Mouse (Mus musculus): Measurements from ENCODE around the gene Flna. TPM values are rescaled to one million over a fixed set of nuclear protein-coding genes. Genes with fewer than 3 reads are reported as not detected.

Flna gene
- polyA plus RNA-seq, 1 experiment = 356 TPM

GRCm38 (mm10) chrX:74281041-74281731 lies 31.6 kb upstream of the Flna start:
- WGBS = 8% methylated on average over 14 of the region's 14 CpGs
- H3K27ac ChIP-seq (ENCODE audit: control insufficient read depth, insufficient read depth, low read depth, low read length, poor library complexity) = peak overlapping the region; percentile 77
- no peaks in the 10 kb centered on the region; the same call in none of the 2 replicates for H3K4me1 ChIP-seq (ENCODE audit: control insufficient read depth, insufficient read depth, low read length)
- TF ChIP-seq POLR2A (IDR thresholded peaks at IDR 0.05; ENCODE audit: borderline replicate concordance, control insufficient read depth, low read depth, low read length) (no peak), CTCF (IDR thresholded peaks at IDR 0.05; ENCODE audit: control insufficient read depth, insufficient read depth, low read length) (no peak)
- H3K4me3 ChIP-seq (replicated peaks; ENCODE audit: control insufficient read depth, low read depth, low read length) = peak overlapping the region; percentile 80

GRCm38 (mm10) chrX:74277916-74278315 lies 28.3 kb upstream of the Flna start:
- H3K27ac ChIP-seq (ENCODE audit: control insufficient read depth, insufficient read depth, low read depth, low read length, poor library complexity) = no peak overlapping the region
- H3K4me1 ChIP-seq (ENCODE audit: control insufficient read depth, insufficient read depth, low read length) = no peaks in the 10 kb centered on the region; the same call in 1 of the 2 replicates
- TF ChIP-seq POLR2A (IDR thresholded peaks at IDR 0.05; ENCODE audit: borderline replicate concordance, control insufficient read depth, low read depth, low read length) = no peak
- WGBS = 38% methylated on average over 8 of the region's 8 CpGs
- no peak overlapping the region for H3K4me3 ChIP-seq (replicated peaks; ENCODE audit: control insufficient read depth, low read depth, low read length)

DNA sequence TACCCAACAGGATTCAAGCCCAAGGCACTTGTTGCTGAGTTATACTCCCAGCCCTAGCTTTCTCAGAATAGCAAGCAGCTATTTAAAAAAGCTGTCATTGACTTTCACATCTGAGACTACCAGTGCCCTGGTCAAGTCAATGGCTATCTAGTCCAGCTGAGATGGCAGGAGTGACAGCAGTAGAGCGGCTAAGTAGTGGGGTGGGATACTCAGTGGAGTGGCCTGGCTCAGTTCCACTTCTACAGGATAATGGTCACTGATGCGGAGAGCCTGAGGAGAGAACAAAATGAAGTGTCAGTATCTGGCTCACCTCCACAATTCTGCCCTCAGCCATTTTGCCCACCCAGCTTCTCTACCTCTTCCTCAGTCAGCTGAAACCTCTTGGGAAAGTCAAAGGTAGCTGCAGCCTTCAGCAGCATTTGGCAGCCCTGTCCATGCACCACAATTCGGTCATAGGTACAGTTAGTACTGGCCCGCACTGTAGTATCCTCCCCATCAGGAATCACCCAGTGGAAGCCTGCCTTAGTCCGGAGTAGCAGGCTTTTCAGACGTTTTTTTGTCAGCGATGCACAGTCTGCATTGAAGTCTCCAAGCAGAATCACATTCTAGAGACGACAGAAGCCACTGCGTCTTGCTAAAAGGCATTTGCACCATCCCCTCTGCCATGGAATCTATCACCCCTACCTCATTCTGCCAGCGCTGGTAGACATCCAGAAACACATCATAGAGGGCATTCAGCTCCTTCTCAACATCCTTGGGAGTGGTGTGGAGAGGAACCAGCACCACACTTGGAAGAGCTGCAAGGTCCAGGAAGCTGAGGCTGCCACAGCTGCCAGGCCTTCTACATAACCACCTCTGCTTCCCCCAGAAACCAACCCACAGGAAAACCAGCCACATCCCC lies 24.1 kb upstream of the Flna start:
- no peaks in the 10 kb centered on the region; the same call in 1 of the 2 replicates for H3K4me1 ChIP-seq (ENCODE audit: control insufficient read depth, insufficient read depth, low read length)
- H3K27ac ChIP-seq (ENCODE audit: control insufficient read depth, insufficient read depth, low read depth, low read length, poor library complexity) = no peak overlapping the region
- no peak overlapping the region for H3K4me3 ChIP-seq (replicated peaks; ENCODE audit: control insufficient read depth, low read depth, low read length)
- WGBS = 24% methylated on average over 10 of the region's 10 CpGs
- no peak for TF ChIP-seq CTCF (IDR thresholded peaks at IDR 0.05; ENCODE audit: control insufficient read depth, insufficient read depth, low read length)
- TF ChIP-seq POLR2A (IDR thresholded peaks at IDR 0.05; ENCODE audit: borderline replicate concordance, control insufficient read depth, low read depth, low read length) = no peak

- WGBS = 8% methylated on average over 27 of the region's 27 CpGs
- TF ChIP-seq CTCF (IDR thresholded peaks at IDR 0.05; ENCODE audit: control insufficient read depth, insufficient read depth, low read length) (no peak), POLR2A (IDR thresholded peaks at IDR 0.05; ENCODE audit: borderline replicate concordance, control insufficient read depth, low read depth, low read length) (no peak)
- H3K4me3 ChIP-seq (replicated peaks; ENCODE audit: control insufficient read depth, low read depth, low read length) = peak overlapping the region; percentile 74
Measured at GRCm38 (mm10) chrX:74270902-74271551, 21.4 kb upstream of the Flna start.

DNA sequence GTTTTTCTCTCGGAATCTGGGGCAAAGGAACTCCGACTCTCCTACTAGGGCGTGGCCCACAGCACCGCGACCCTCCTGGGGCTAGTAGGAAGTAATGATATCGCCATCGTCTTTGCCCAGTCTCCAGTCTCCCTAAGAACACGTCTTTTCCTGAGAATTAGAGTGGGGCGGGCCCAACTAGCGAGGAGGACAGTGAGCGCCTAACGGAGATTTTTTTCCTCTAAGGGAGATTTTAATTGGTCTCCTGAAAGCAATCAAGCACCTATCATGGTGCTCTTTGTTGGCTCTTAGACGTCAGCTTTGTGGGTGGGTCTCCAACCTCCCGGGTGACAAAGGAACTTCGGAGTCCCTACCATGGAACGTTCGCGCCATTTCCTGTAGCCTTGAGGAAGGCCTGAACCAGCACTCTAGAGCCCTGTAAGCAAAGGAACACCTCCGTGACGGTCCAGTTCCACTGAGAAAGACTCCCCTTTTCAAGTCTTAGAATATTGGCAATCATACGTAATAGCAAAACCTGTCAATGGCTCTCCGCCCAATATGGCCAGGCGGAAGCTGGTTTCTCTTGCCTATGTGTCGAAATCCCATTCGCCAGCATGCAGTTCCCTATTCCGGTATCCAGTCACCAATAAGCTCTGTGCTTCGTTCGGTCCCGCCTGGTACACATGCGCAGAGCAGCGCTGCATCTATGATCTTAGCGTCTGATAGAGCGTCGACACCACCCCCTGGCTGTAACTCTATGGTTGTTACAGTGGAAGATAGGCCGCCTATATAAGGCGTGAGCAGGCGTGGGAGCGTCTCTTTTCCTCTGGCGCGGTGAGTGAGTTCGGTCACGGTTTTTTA lies 20.7 kb upstream of the Flna start, which contains the start of gene Rpl10:
Rpl10 (plus strand) TSS at position 751 of the 840 bp plus-strand sequence.
- H3K27ac ChIP-seq (ENCODE audit: control insufficient read depth, insufficient read depth, low read depth, low read length, poor library complexity) = peak within 1 kb of the TSS; percentile 72
- TF ChIP-seq CTCF (IDR thresholded peaks at IDR 0.05; ENCODE audit: control insufficient read depth, insufficient read depth, low read length) (0 out of 2 replicates have a peak, but pooled peaks have one; percentile 8), POLR2A (IDR thresholded peaks at IDR 0.05; ENCODE audit: borderline replicate concordance, control insufficient read depth, low read depth, low read length) (no peak)
- no peaks in the 10 kb centered on the region; the same call in 1 of the 2 replicates for H3K4me1 ChIP-seq (ENCODE audit: control insufficient read depth, insufficient read depth, low read length)
- H3K4me3 ChIP-seq (replicated peaks; ENCODE audit: control insufficient read depth, low read depth, low read length) = peak within 1 kb of the TSS; percentile 74
- 15% methylated on average over 42 of the region's 42 CpGs for WGBS

More at GRCm38 (mm10) chrX:74270902-74271551, 21.4 kb upstream of the Flna start:
- no peaks in the 10 kb centered on the region; the same call in 1 of the 2 replicates for H3K4me1 ChIP-seq (ENCODE audit: control insufficient read depth, insufficient read depth, low read length)
- H3K27ac ChIP-seq (ENCODE audit: control insufficient read depth, insufficient read depth, low read depth, low read length, poor library complexity) = peak overlapping the region; percentile 53

DNA sequence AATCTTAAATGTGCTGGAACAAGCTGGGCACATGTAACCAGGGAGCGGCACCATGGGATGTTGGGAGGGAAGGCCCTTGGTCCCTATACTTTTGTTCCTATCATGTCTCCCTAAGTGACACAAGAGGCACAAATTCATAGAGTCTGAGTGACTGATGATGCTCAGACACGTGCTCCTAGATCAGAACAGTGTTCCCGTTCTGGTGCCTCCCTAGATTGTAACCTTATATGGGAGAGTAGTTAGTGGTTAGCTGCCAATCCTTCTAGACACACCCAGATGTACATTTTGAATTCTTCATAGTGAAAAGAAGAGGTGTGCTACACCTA lies 20.1 kb upstream of the Flna start:
- Histone ChIP-seq H3K27ac (ENCODE audit: control insufficient read depth, insufficient read depth, low read depth, low read length, poor library complexity) (peak overlapping the region; percentile 72), H3K4me3 (replicated peaks; ENCODE audit: control insufficient read depth, low read depth, low read length) (peak overlapping the region; percentile 63), H3K4me1 (ENCODE audit: control insufficient read depth, insufficient read depth, low read length) (no peaks in the 10 kb centered on the region; the same call in 1 of the 2 replicates)
- WGBS = 33% methylated on average over 3 of the region's 3 CpGs
- no peak for TF ChIP-seq POLR2A (IDR thresholded peaks at IDR 0.05; ENCODE audit: borderline replicate concordance, control insufficient read depth, low read depth, low read length)
- no peak for TF ChIP-seq CTCF (IDR thresholded peaks at IDR 0.05; ENCODE audit: control insufficient read depth, insufficient read depth, low read length)

DNA sequence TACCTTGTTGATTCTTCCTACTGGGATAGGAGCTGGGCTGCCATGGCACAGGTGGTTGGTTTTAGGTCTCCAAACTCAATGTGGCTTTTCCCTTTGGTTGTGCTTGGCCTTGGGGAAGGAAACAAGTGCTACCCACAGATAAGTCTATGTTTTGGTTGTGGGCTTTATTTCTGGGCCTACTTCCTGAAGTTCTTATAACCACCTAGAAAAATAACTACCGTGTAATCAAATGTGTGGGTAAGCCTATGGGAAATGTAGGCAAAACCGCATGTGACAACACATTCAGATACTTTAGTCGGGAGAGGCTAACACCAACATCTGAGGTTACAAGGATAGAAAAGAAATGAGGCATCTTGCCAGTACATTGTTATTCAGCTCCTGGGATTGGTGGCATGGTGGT lies 8.1 kb upstream of the Flna start:
- H3K4me1 ChIP-seq (ENCODE audit: control insufficient read depth, insufficient read depth, low read length) = no peaks in the 10 kb centered on the region; the same call in 1 of the 2 replicates
- no peak for TF ChIP-seq CTCF (IDR thresholded peaks at IDR 0.05; ENCODE audit: control insufficient read depth, insufficient read depth, low read length)
- no peak for TF ChIP-seq POLR2A (IDR thresholded peaks at IDR 0.05; ENCODE audit: borderline replicate concordance, control insufficient read depth, low read depth, low read length)
- WGBS = 54% methylated on average over 3 of the region's 3 CpGs

More for the DNA sequence above, 8.1 kb upstream of the Flna start:
- Histone ChIP-seq H3K27ac (ENCODE audit: control insufficient read depth, insufficient read depth, low read depth, low read length, poor library complexity) (no peak overlapping the region), H3K4me3 (replicated peaks; ENCODE audit: control insufficient read depth, low read depth, low read length) (no peak overlapping the region)
